Mouse (Mus musculus) right cerebral cortex, postnatal 25 days (tissue): ENCODE results near the gene Rgp1.
"Not testable (repeated sequence)": the region's sequence is repeated elsewhere in the genome, so short reads cannot be mapped to it uniquely, and the experiment has no call there.

Experiments used
- DNase-seq: peaks from one replicate; pipeline ENCODE4 v3.0.0; 2022

The Rgp1 gene

GRCm38 (mm10) chr4:43562769-43563600, 15.5 kb upstream of the Rgp1 start:
- DNase-seq: no peak

- no peak for DNase-seq
These were observed 15.0 kb upstream of the Rgp1 start for GRCm38 (mm10) chr4:43563601-43563875.

GRCm38 (mm10) chr4:43564231-43564630, 14.3 kb upstream of the Rgp1 start:
- DNase-seq: no peak

- no peak for DNase-seq
These were observed 11.4 kb upstream of the Rgp1 start for GRCm38 (mm10) chr4:43567140-43567539.

GRCm38 (mm10) chr4:43571395-43572045, 7.0 kb upstream of the Rgp1 start:
- no peak for DNase-seq

- DNase-seq: no peak
These were observed 5.0 kb upstream of the Rgp1 start for GRCm38 (mm10) chr4:43573561-43573960.

- DNase-seq: no peak
These were observed 3.2 kb upstream of the Rgp1 start for GRCm38 (mm10) chr4:43575356-43575755.

- DNase-seq: no peak
These were observed 1.2 kb upstream of the Rgp1 start for GRCm38 (mm10) chr4:43577237-43577881.

GRCm38 (mm10) chr4:43579256-43579655, 741 bp downstream of the Rgp1 start:
- no peak for DNase-seq

GRCm38 (mm10) chr4:43579731-43580130, 1.2 kb downstream of the Rgp1 start:
- no peak for DNase-seq

GRCm38 (mm10) chr4:43580721-43581120, 2.2 kb downstream of the Rgp1 start:
- no peak for DNase-seq

- no peak for DNase-seq
These were observed 2.9 kb downstream of the Rgp1 start for GRCm38 (mm10) chr4:43581381-43581780.

- no peak for DNase-seq
These were observed 3.7 kb downstream of the Rgp1 start for GRCm38 (mm10) chr4:43582241-43582640.

GRCm38 (mm10) chr4:43583421-43583820, 4.9 kb downstream of the Rgp1 start:
- no peak for DNase-seq

GRCm38 (mm10) chr4:43584444-43585416, 6.2 kb downstream of the Rgp1 start, which contains the start of gene Msmp:
Gene Msmp (minus strand): TSS chr4:43584494.
- no peak for DNase-seq

- no peak for DNase-seq
These were observed 7.2 kb downstream of the Rgp1 start for GRCm38 (mm10) chr4:43585682-43586081.

GRCm38 (mm10) chr4:43586411-43586810, 7.9 kb downstream of the Rgp1 start:
- no peak for DNase-seq

GRCm38 (mm10) chr4:43587681-43588080, 9.2 kb downstream of the Rgp1 start:
- DNase-seq: no peak

GRCm38 (mm10) chr4:43591543-43591942, 13.0 kb downstream of the Rgp1 start:
- no peak for DNase-seq

- no peak for DNase-seq
These were observed 13.4 kb downstream of the Rgp1 start for GRCm38 (mm10) chr4:43591961-43592360.

GRCm38 (mm10) chr4:43593453-43593852, 14.9 kb downstream of the Rgp1 start:
- DNase-seq: no peak

- not testable (repeated sequence) for DNase-seq
These were observed 18.1 kb downstream of the Rgp1 start for GRCm38 (mm10) chr4:43596597-43596996.

- no peak for DNase-seq
These were observed 19.7 kb downstream of the Rgp1 start for GRCm38 (mm10) chr4:43598200-43598599.
